Mouse (Mus musculus) gastrocnemius, postnatal 14 days (tissue): ENCODE measurements around the gene Dna2. TPM values are rescaled to one million over a fixed set of nuclear protein-coding genes. Genes with fewer than 3 reads are reported as not detected.
A peak's percentile ranks its signal among the peaks of the same experiment; 100 is the strongest.

Source experiments
- DNase-seq: peaks from one replicate; pipeline ENCODE4 v3.0.0; 2021; ENCODE audit warnings: mixed read lengths
- intact Hi-C: fragments of 180-260 bp; cut with DNase I; formaldehyde crosslinking; loops from one replicate; pipeline ENCODE4 v1.15.1; 2025; ENCODE audit warnings: low total_unique reads
- total RNA-seq, 2 experiments: library from RNA; stranded (reverse); gene quantifications; 2 replicates each; pipeline ENCODE4 v1.2.3; 2021

The Dna2 gene
- total RNA-seq, 2 experiments from 2014 or later = 0.94 to 1.4 TPM

- no peak for DNase-seq
- intact Hi-C loops = no loop called here
These were observed 32.8 kb downstream of the Dna2 start for GRCm38 (mm10) chr10:62979667-62980038.

GRCm38 (mm10) chr10:62980039-62980954 is 33.5 kb downstream of the Dna2 start, which contains the start of gene Rufy2:
Gene Rufy2 (plus strand): TSS chr10:62980223.
- peak; percentile 86 for DNase-seq
- intact Hi-C loops = no loop called here

GRCm38 (mm10) chr10:62984072-62984471 is 37.2 kb downstream of the Dna2 start:
- intact Hi-C loops = no loop called here

GRCm38 (mm10) chr10:62984495-62984894 is 37.7 kb downstream of the Dna2 start:
- intact Hi-C loops = no loop called here
- DNase-seq = no peak

More at GRCm38 (mm10) chr10:62984072-62984471, 37.2 kb downstream of the Dna2 start:
- no peak for DNase-seq

GRCm38 (mm10) chr10:62987341-62987740 is 40.5 kb downstream of the Dna2 start:
- intact Hi-C loops = no loop called here
- no peak for DNase-seq

GRCm38 (mm10) chr10:62990636-62991035 is 43.8 kb downstream of the Dna2 start:
- intact Hi-C loops = no loop called here
- no peak for DNase-seq

GRCm38 (mm10) chr10:62993991-62994390 is 47.2 kb downstream of the Dna2 start:
- intact Hi-C loops = no loop called here

GRCm38 (mm10) chr10:63000584-63000983 is 53.8 kb downstream of the Dna2 start:
- no peak for DNase-seq
- intact Hi-C loops = no loop called here

More at GRCm38 (mm10) chr10:62993991-62994390, 47.2 kb downstream of the Dna2 start:
- no peak for DNase-seq

- intact Hi-C loops = no loop called here
These were observed 56.4 kb downstream of the Dna2 start for GRCm38 (mm10) chr10:63003252-63003651.

GRCm38 (mm10) chr10:63004556-63004955 is 57.7 kb downstream of the Dna2 start:
- intact Hi-C loops = no loop called here
- no peak for DNase-seq

More at GRCm38 (mm10) chr10:63003252-63003651, 56.4 kb downstream of the Dna2 start:
- DNase-seq = no peak

- no peak for DNase-seq
- intact Hi-C loops = no loop called here
These were observed 61.4 kb downstream of the Dna2 start for GRCm38 (mm10) chr10:63008193-63008592.

- DNase-seq = no peak
- intact Hi-C loops = no loop called here
These were observed 63.4 kb downstream of the Dna2 start for GRCm38 (mm10) chr10:63010268-63010667.

GRCm38 (mm10) chr10:63011556-63011955 is 64.7 kb downstream of the Dna2 start:
- DNase-seq = no peak
- intact Hi-C loops = no loop called here

- intact Hi-C loops = no loop called here
- no peak for DNase-seq
These were observed 66.7 kb downstream of the Dna2 start for GRCm38 (mm10) chr10:63013476-63013875.

- intact Hi-C loops = no loop called here
- DNase-seq = no peak
These were observed 67.3 kb downstream of the Dna2 start for GRCm38 (mm10) chr10:63014168-63014567.

GRCm38 (mm10) chr10:63019304-63019703 is 72.5 kb downstream of the Dna2 start:
- DNase-seq = no peak
- intact Hi-C loops = no loop called here

GRCm38 (mm10) chr10:63021702-63022101 is 74.9 kb downstream of the Dna2 start:
- intact Hi-C loops = no loop called here
- DNase-seq = no peak

GRCm38 (mm10) chr10:63022541-63023120 is 75.8 kb downstream of the Dna2 start:
- intact Hi-C loops = no loop called here
- DNase-seq = no peak

- DNase-seq = peak; percentile 73
- intact Hi-C loops = no loop called here
These were observed 76.4 kb downstream of the Dna2 start for GRCm38 (mm10) chr10:63023121-63023748.
